Mouse (Mus musculus) liver, postnatal 0 days (tissue): ENCODE results near the gene Tmppe. TPM values are rescaled to one million over a fixed set of nuclear protein-coding genes. Genes with fewer than 3 reads are reported as not detected.

Experiments used
- ATAC-seq: fragments of 200-750 bp; cut with Nextera tagmentation; 2 replicates; pipeline ENCODE4 v1.8.0; 2017; ENCODE audit warnings: mild to moderate bottlenecking, moderate library complexity
- DNase-seq: peaks from one replicate; pipeline ENCODE4 v3.0.0-alpha.2; 2016
- H3K27ac ChIP-seq: fragments of 300-500 bp; sonication (generic); 2 replicates; pipeline ENCODE4 v1.5.1; 2014; ENCODE audit warnings: antibody characterized with exemption, moderate library complexity, mild to moderate bottlenecking, low read depth
- H3K27me3 ChIP-seq: fragments of 300-500 bp; sonication (generic); 2 replicates; pipeline ENCODE4 v1.6.1; 2014; ENCODE audit warnings: low read length, control low read depth, mixed read lengths; ENCODE audit not compliant: insufficient read depth
- H3K36me3 ChIP-seq: fragments of 300-500 bp; sonication (generic); replicated peaks from 2 replicates; pipeline ENCODE4 v1.6.1; 2014; ENCODE audit warnings: mild to moderate bottlenecking, control low read depth, low read length, moderate library complexity, mixed read lengths; ENCODE audit not compliant: insufficient read depth
- H3K4me1 ChIP-seq: fragments of 300-500 bp; sonication (generic); 2 replicates; pipeline ENCODE4 v1.6.1; 2014; ENCODE audit warnings: antibody characterized with exemption, mild to moderate bottlenecking, control low read depth; ENCODE audit not compliant: insufficient read depth
- H3K4me2 ChIP-seq: fragments of 300-500 bp; sonication (generic); 2 replicates; pipeline ENCODE4 v1.6.1; 2014; ENCODE audit warnings: low read depth, mild to moderate bottlenecking, low read length, moderate library complexity, mixed read lengths
- H3K4me3 ChIP-seq: fragments of 300-500 bp; sonication (generic); 2 replicates; pipeline ENCODE4 v1.5.1; 2014; ENCODE audit warnings: low read depth, low read length
- H3K9ac ChIP-seq: fragments of 300-500 bp; sonication (generic); replicated peaks from 2 replicates; pipeline ENCODE4 v1.6.1; 2014; ENCODE audit warnings: mild to moderate bottlenecking, moderate library complexity
- H3K9me3 ChIP-seq: fragments of 300-500 bp; sonication (generic); 2 replicates; pipeline ENCODE4 v1.6.1; 2016; ENCODE audit warnings: mild to moderate bottlenecking, control low read depth, low read length, mixed read lengths
- CTCF ChIP-seq: sonication (generic); IDR thresholded peaks from 2 replicates; pipeline ENCODE4 v1.5.1; 2016; ENCODE audit warnings: antibody characterized with exemption, low read depth
- EP300 ChIP-seq: IDR thresholded peaks from 2 replicates; pipeline ENCODE4 v1.6.1; 2016; ENCODE audit warnings: antibody characterized with exemption, low read depth, mild to moderate bottlenecking
- WGBS: fragments of 180-500 bp; shearing (Covaris S2); extraction: QIAGEN DNeasy Blood & Tissue Kit; methylation state at CpG from one replicate; pipeline ENCODE4 v1.1.7; 2014; ENCODE audit not compliant: insufficient replicate concordance; 5-methylcytosine and 5-hydroxymethylcytosine counted together
- polyA plus RNA-seq: library from polyadenylated mRNA; unstranded; fragments of >200 nt; fragmentation: Nextera tagmentation; extraction: Ambion mirVana; gene quantifications from 2 replicates; pipeline ENCODE4 v1.2.1, GENCODE M21; 2015

Tmppe gene
- polyA plus RNA-seq, 1 experiment from 2014 or later: 2.2 TPM

DNA sequence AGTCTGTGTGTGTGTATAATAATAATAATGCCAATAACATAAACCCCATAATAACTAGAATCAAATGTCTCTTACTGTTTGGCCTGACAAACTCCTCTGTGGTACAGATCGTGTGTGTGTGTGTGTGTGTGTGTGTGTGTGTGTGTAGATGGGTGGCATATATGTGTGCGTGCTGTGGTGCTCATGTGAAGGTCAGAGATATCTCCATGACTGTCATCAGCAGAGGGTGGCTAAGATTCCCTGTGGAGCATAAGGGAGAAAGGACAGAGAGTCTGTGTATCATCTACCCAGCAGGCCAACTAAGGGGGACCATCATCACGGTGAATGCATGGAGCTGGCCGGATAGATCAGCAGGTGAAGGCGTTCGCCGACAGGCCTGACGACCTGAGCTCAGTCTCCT, 46.0 kb downstream of the Tmppe start:
- no peak overlapping the region for H3K4me3 ChIP-seq
- no peak overlapping the region for H3K27ac ChIP-seq
- H3K4me1 ChIP-seq: no peaks in the 10 kb centered on the region
- ATAC-seq (no peak), DNase-seq (no peak)
- no peak overlapping the region for H3K9ac ChIP-seq
- no peaks in the 10 kb centered on the region for H3K36me3 ChIP-seq
- WGBS: 80% methylated on average over 8 of the region's 8 CpGs
- H3K4me2 ChIP-seq: no peak overlapping the region
- H3K27me3 ChIP-seq: no peaks in the 10 kb centered on the region
- no peaks in the 10 kb centered on the region for H3K9me3 ChIP-seq
- TF ChIP-seq EP300 (no peak), CTCF (no peak)

DNA sequence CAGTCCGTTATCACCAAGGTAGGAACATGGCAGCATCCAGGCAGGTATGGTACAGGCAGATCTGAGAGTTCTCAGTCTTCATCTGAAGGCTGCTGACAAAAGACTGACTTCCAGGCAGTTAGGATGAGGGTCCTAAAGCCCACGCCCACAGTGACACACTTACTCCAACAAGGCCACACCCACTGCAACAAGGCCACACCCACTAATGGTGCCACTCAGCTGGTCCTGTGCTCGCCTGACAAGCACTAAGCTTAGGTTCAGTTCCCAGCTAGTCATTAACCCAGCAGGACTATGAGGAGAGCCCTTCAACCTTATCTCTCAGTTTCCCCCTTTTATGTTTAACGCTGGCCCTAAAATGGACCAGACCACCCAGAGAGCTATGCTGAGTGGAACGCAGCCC, 47.8 kb downstream of the Tmppe start:
- Histone ChIP-seq H3K27me3 (no peaks in the 10 kb centered on the region), H3K4me3 (no peak overlapping the region), H3K9me3 (no peaks in the 10 kb centered on the region), H3K9ac (no peak overlapping the region), H3K4me2 (no peak overlapping the region), H3K4me1 (no peaks in the 10 kb centered on the region), H3K27ac (no peak overlapping the region), H3K36me3 (no peaks in the 10 kb centered on the region)
- ATAC-seq: no peak
- WGBS: 69% methylated on average over 5 of the region's 5 CpGs
- no peak for TF ChIP-seq CTCF
- no peak for TF ChIP-seq EP300
- DNase-seq: no peak

DNA sequence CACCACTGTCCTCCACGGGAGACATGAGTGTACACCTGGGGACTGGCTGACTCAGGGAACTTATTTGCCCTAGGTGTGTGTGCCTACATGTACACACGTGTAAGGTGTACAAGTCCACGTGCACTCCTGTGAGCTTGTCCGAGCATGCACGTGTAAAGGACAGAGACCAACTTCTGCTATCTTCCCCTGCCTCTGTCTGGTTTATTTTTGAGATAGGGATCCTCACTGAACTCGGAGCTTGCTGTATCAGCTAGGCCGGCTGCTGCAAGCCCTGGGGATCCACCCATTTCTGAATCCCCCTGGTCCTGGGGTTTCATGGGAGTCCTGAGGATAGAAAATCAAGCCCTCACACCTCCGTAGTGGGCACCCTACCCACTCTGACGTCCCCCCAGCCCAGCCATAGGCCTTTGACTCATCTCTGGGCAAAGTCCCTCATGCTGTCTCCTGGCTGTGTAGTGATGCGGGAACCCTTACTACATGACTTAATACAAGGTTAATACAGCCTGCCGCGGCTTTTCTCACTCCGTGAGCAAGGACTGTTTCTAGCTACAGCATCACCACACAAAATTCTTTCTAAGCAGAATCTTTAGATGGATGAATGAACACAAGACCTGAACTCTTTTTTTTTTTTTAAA, 48.3 kb downstream of the Tmppe start:
- Histone ChIP-seq H3K27me3 (no peaks in the 10 kb centered on the region), H3K4me3 (no peak overlapping the region), H3K27ac (no peak overlapping the region), H3K9ac (no peak overlapping the region), H3K9me3 (no peaks in the 10 kb centered on the region), H3K4me2 (no peak overlapping the region), H3K36me3 (no peaks in the 10 kb centered on the region), H3K4me1 (no peaks in the 10 kb centered on the region)
- WGBS: 70% methylated on average over 13 of the region's 13 CpGs
- TF ChIP-seq EP300 (no peak), CTCF (no peak)
- no peak for ATAC-seq
- DNase-seq: no peak

DNA sequence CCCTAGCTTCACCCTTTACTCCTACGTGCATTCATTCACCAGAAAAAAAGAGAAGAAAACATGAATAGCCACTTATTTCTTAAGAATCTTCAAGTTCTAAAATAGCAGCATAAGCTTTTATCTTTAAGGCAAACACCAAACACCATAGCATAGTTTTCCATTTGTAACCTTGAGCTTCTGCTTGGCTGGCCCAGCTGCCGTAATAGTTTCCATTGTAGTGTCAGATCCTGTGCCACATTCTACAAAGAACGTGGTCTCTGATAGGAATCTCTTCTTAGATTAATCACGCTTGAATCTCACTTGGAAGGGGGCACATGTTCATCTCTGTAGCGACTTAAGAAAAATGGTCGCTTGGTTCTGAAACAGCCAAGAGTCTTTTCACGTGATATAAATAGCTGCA, 50.7 kb downstream of the Tmppe start:
- no peaks in the 10 kb centered on the region for H3K9me3 ChIP-seq
- H3K27me3 ChIP-seq: no peaks in the 10 kb centered on the region
- H3K4me1 ChIP-seq: no peaks in the 10 kb centered on the region
- no peak overlapping the region for H3K4me2 ChIP-seq
- DNase-seq (no peak), ATAC-seq (no peak)
- no peak overlapping the region for H3K9ac ChIP-seq
- peaks cover 2% of the 10 kb centered on the region; the same call in 1 of the 2 replicates for H3K36me3 ChIP-seq
- H3K27ac ChIP-seq: no peak overlapping the region
- TF ChIP-seq CTCF (no peak), EP300 (no peak)
- no peak overlapping the region for H3K4me3 ChIP-seq
- 84% methylated on average over 7 of the region's 7 CpGs for WGBS

- H3K9me3 ChIP-seq: no peaks in the 10 kb centered on the region
- peaks cover 2% of the 10 kb centered on the region for H3K36me3 ChIP-seq
- H3K4me1 ChIP-seq: no peaks in the 10 kb centered on the region
- DNase-seq (no peak), ATAC-seq (no peak)
- TF ChIP-seq EP300 (no peak), CTCF (no peak)
- WGBS: 86% methylated on average over 6 of the region's 6 CpGs
- no peaks in the 10 kb centered on the region for H3K27me3 ChIP-seq
- H3K27ac ChIP-seq: no peak overlapping the region
- H3K9ac ChIP-seq: no peak overlapping the region
- no peak overlapping the region for H3K4me2 ChIP-seq
- H3K4me3 ChIP-seq: no peak overlapping the region
These were observed 51.5 kb downstream of the Tmppe start for GRCm38 (mm10) chr9:114452418-114452817.

DNA sequence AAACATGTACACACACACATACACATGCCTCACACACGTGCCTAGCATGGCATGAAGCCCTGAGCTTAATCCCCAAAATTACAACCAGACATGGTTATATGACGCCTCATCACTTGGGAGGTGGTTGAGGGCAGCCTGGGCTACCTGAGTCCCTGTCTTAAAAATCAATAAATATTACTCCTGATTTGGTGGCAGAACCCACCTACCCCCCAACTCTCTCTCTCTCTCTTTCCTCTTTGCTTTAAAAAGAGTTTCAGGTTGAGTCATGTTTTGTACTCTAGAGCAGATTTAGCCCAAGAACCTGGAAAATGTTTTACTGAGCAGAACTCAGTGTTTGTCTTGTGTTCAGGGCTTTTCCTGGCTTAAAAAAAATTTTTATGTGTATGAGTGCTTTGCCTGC, 54.5 kb downstream of the Tmppe start:
- DNase-seq: no peak
- Histone ChIP-seq H3K27me3 (no peaks in the 10 kb centered on the region), H3K9me3 (no peaks in the 10 kb centered on the region), H3K4me1 (no peaks in the 10 kb centered on the region), H3K27ac (no peak overlapping the region), H3K4me2 (no peak overlapping the region), H3K9ac (no peak overlapping the region), H3K36me3 (peaks cover 6% of the 10 kb centered on the region), H3K4me3 (no peak overlapping the region)
- no peak for ATAC-seq
- no peak for TF ChIP-seq EP300
- TF ChIP-seq CTCF: no peak
- WGBS: 81% methylated on average over 2 of the region's 2 CpGs

Other genes starting within 250 kb of the Tmppe start
- not detected in 2 replicates for gene Bcl2a1c, start 71.0 kb upstream of the Tmppe start, polyA plus RNA-seq
- gene Crtap, start 10.4 kb upstream of the Tmppe start, polyA plus RNA-seq: 19.9 and 20.1 TPM in 2 replicates
- 10.3 and 10.7 TPM in 2 replicates for gene Glb1, start within 50 bp of the Tmppe start, polyA plus RNA-seq
- gene Ccr4, start 103.8 kb downstream of the Tmppe start, polyA plus RNA-seq: not detected in 2 replicates
- not detected in 2 replicates for gene C130032M10Rik, start 114.6 kb downstream of the Tmppe start, polyA plus RNA-seq
- gene Trim71, start 163.3 kb downstream of the Tmppe start, polyA plus RNA-seq: 0.05 and 0.06 TPM in 2 replicates
- 14.4 and 15.8 TPM in 2 replicates for gene Cnot10, start 239.1 kb downstream of the Tmppe start, polyA plus RNA-seq